Mouse (Mus musculus) heart, embryonic 15.5 days (tissue): ENCODE measurements around the gene Polr2j. TPM values are rescaled to one million over a fixed set of nuclear protein-coding genes. Genes with fewer than 3 reads are reported as not detected.
A peak's percentile ranks its signal among the peaks of the same experiment; 100 is the strongest.

ENCODE experiments used
- ATAC-seq: fragments of 200-750 bp; cut with Nextera tagmentation; replicated peaks from 2 replicates; pipeline ENCODE4 v1.8.0; 2017; ENCODE audit warnings: low read depth, moderate TSS enrichment; ENCODE audit not compliant: insufficient number of reproducible peaks, insufficient read depth, low FRiP score
- H3K27ac ChIP-seq: fragments of 300-500 bp; sonication (generic); 2 replicates; pipeline ENCODE4 v1.5.1; 2015; ENCODE audit warnings: mild to moderate bottlenecking, inconsistent platforms
- H3K27me3 ChIP-seq: fragments of 300-500 bp; sonication (generic); 2 replicates; pipeline ENCODE4 v1.6.1; 2015; ENCODE audit warnings: inconsistent platforms
- H3K36me3 ChIP-seq: fragments of 300-500 bp; sonication (generic); 2 replicates; pipeline ENCODE4 v1.6.1; 2015; ENCODE audit warnings: mild to moderate bottlenecking, inconsistent platforms
- H3K4me1 ChIP-seq: fragments of 300-500 bp; sonication (generic); replicated peaks from 2 replicates; pipeline ENCODE4 v1.6.1; 2015; ENCODE audit warnings: inconsistent platforms
- H3K4me2 ChIP-seq: fragments of 300-500 bp; sonication (generic); 2 replicates; pipeline ENCODE4 v1.6.1; 2015; ENCODE audit warnings: inconsistent platforms, mild to moderate bottlenecking, moderate library complexity
- H3K4me3 ChIP-seq: fragments of 300-500 bp; sonication (generic); 2 replicates; pipeline ENCODE4 v1.5.1; 2015; ENCODE audit warnings: mild to moderate bottlenecking, inconsistent platforms
- H3K9ac ChIP-seq: fragments of 300-500 bp; sonication (generic); 2 replicates; pipeline ENCODE4 v1.6.1; 2015; ENCODE audit warnings: mild to moderate bottlenecking, inconsistent platforms
- H3K9me3 ChIP-seq: fragments of 300-500 bp; sonication (generic); replicated peaks from 2 replicates; pipeline ENCODE4 v1.6.1; 2016; ENCODE audit warnings: inconsistent platforms
- WGBS: fragments of 180-500 bp; shearing (Covaris S2); methylation state at CpG from one replicate; pipeline ENCODE4 v1.1.7; 2015; ENCODE audit warnings: mixed read lengths; 5-methylcytosine and 5-hydroxymethylcytosine counted together
- polyA plus RNA-seq: library from polyadenylated mRNA; unstranded; fragments of >200 nt; fragmentation: Nextera tagmentation; extraction: Ambion mirVana; gene quantifications from 2 replicates; pipeline ENCODE4 v1.2.1, GENCODE M21; 2015

The Polr2j gene
- polyA plus RNA-seq, 1 experiment from 2014 or later = 135 TPM

DNA sequence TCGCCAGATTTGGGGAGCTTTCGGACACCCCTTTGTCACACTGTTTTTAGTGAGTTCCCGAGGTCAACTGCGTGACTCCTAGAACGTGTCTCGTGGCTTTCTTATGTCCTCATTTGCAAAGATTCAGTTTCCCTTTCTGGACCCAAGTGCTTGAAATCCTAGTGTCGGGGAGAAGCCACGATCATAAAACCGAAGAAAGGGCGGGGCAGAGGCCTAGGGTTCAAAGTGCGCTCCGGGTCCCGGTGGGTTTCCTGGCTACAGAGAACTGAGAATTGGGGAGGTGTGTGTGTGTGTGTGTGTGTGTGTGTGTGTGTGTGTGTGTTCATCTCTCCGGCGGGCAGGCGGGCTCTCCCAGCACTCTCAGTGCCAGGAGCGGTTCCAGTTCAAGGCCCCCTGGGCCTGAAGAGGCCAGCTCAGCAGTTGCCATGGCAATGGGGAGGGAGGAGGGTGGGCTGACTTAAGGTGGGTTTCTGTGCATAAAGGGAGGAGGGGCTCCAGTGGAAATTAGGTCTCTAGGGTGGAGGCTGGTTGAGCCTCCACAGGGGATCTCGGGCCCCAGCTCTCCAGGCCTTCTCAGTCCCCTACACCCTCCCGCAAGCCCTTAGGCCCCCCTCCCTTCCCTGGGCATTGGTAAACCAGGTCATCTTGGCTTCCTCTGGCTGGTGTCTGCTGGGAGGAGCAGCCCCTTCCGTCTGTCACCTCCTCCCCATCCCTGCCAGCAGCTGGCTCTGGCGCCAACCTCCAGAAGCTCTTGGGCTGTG, 31.4 kb upstream of the Polr2j start:
- 22% methylated on average over 21 of the region's 21 CpGs for WGBS
- peak overlapping the region; percentile 57 for H3K4me3 ChIP-seq
- no peak for ATAC-seq
- peaks cover 35% of the 10 kb centered on the region for H3K27me3 ChIP-seq
- H3K9ac ChIP-seq = no peak overlapping the region
- peak overlapping the region; percentile 93 for H3K4me2 ChIP-seq
- no peaks in the 10 kb centered on the region for H3K36me3 ChIP-seq
- H3K4me1 ChIP-seq = peaks cover 18% of the 10 kb centered on the region
- no peaks in the 10 kb centered on the region for H3K9me3 ChIP-seq
- H3K27ac ChIP-seq = no peak overlapping the region

DNA sequence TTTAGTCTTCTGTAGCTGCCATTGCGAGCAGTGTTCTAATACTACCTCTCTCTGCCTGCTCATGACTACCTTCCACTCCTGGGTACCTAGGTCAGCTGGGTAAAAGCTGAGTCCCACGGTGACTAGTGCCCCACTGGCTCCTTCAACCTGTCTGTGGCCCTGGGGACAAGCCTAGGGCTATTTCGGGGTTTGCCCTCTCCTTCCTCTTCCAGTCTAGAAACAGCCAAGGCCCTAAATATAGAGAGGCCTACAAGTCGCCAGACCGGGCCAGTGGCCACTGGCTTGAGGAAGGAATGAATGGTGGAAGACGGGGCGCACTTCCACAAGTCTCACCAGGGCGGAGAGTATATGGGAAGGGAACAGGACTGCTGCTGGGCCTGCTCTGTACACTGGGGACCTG, 30.1 kb upstream of the Polr2j start:
- no peak overlapping the region for H3K9ac ChIP-seq
- no peak overlapping the region for H3K4me3 ChIP-seq
- 83% methylated on average over 8 of the region's 8 CpGs for WGBS
- peaks cover 37% of the 10 kb centered on the region for H3K27me3 ChIP-seq
- no peak overlapping the region for H3K4me2 ChIP-seq
- no peak overlapping the region for H3K27ac ChIP-seq
- no peaks in the 10 kb centered on the region for H3K9me3 ChIP-seq
- ATAC-seq = no peak
- no peaks in the 10 kb centered on the region for H3K36me3 ChIP-seq
- peaks cover 18% of the 10 kb centered on the region for H3K4me1 ChIP-seq

DNA sequence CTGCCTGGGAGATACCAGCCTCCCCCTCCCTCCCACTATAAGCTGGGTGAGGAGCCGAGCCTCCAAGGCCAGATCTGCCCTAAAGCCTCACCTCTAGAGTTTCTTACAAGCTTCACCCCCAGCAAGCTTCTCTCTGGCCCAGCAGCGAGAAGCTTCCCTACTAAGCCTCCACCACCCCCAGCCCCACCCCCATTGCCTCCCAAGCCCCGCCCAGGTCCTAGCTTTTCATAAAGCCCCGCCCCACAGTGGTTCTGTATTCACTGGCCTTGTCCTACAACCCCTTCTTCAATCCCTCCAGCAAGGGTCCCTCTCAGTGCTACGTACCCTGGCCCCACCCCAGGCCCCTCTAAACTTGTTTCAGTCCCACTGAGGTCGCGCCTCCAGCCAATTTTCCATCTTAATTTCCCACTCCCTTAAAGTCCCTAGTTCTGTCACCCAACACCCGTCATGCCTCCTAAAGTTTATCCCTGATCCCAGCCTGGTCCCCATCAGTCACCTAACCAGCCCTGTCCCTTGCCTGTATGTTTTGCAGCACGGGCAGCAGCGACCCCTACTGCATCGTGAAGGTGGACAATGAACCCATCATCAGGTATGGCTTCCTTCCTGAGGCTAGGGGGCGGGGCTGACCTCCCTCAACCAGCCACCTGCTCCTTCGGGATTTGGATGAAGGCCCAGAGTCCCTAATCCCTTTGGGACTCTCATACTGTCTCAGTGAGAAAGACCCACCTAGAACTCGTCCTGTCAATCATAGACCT, 27.4 kb upstream of the Polr2j start:
- Histone ChIP-seq H3K9me3 (no peaks in the 10 kb centered on the region), H3K36me3 (no peaks in the 10 kb centered on the region), H3K4me3 (no peak overlapping the region), H3K4me2 (no peak overlapping the region), H3K27ac (no peak overlapping the region), H3K27me3 (peaks cover 41% of the 10 kb centered on the region), H3K9ac (no peak overlapping the region), H3K4me1 (peaks cover 11% of the 10 kb centered on the region)
- WGBS = 22% methylated on average over 14 of the region's 14 CpGs
- ATAC-seq = no peak

DNA sequence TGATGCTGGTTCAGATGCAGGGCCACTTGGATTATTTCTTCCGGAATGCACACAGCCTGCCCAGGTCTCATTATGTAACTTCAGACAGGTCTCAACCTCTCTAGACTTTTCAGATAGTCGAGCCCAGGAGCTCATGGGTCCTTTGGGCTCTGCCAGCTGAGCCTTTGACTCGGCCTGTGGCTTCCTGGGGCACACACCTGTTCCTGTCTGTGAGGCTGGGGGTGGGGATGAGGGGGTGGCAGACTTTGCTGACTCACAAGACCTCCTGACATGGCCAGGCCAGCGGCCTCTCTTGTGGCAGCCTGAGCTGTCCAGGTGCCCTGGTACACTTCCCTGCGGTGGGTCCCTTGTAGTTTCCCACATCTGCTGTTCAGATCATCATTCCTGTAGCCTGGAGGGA, 24.5 kb upstream of the Polr2j start:
- Histone ChIP-seq H3K27me3 (peaks cover 13% of the 10 kb centered on the region), H3K4me3 (no peak overlapping the region), H3K4me2 (no peak overlapping the region), H3K36me3 (no peaks in the 10 kb centered on the region), H3K9ac (no peak overlapping the region), H3K27ac (no peak overlapping the region), H3K9me3 (no peaks in the 10 kb centered on the region), H3K4me1 (no peaks in the 10 kb centered on the region)
- 61% methylated on average over 5 of the region's 5 CpGs for WGBS
- no peak for ATAC-seq

DNA sequence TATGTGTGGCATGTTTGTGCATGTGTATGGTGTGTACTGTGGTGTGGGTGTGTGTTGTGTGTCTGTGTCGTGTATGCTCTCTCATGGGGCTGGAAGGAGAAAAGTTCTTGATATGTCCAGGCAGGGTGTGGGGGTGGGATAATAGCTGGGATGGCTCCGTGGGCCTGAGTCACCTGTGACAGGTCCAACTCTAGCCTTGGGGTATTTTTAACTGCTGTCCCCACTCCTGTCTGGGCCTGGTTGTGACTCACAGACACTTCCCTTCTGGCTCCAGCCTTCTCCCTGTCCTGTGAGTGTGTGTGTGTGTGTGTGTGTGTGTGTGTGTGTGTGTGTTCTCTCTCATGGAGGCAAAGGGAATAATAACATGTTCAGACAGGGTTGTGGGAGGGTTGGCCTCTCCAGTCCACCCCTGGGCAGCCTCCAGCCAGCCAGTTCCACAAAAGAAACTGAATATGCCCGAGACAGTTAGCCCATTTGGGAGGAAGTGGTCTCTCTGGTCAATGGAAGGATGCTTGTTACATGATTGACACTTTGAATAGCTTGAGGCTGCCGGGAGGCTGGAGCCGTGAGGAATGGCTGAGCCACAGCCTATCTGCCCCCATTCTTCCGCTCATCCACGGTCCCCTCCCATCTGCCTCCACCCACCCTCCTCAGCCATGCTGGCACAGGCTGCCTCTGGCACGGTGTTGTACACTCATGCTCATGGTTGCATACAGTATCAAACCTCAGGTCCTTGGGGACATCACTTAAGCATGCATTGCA, 22.0 kb upstream of the Polr2j start:
- no peaks in the 10 kb centered on the region for H3K9me3 ChIP-seq
- H3K4me3 ChIP-seq = no peak overlapping the region
- H3K4me1 ChIP-seq = no peaks in the 10 kb centered on the region
- no peak overlapping the region for H3K4me2 ChIP-seq
- H3K27me3 ChIP-seq = peaks cover 5% of the 10 kb centered on the region; the same call in 1 of the 2 replicates
- ATAC-seq = no peak
- H3K27ac ChIP-seq = no peak overlapping the region
- 49% methylated on average over 8 of the region's 8 CpGs for WGBS
- H3K36me3 ChIP-seq = no peaks in the 10 kb centered on the region
- no peak overlapping the region for H3K9ac ChIP-seq

DNA sequence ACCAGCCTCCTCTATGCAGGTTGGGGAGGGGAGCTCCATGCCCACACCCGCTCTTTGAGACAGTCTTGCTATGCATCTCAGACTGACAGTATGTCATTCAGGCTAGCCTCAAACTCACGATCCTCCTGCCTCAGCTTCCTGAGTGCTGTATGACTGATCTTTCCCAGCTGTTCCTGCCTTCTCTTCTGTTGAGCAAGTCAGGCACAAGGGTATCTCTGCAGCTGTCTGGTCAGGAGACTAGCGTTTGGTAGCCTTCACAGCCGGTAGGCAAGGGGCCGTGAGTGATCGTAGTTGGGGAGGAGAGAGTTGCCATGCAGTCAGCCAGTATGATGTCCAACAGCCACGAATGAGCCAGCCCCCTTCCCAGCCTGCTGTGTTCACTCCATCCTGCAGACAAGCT, 21.3 kb upstream of the Polr2j start:
- no peak for ATAC-seq
- Histone ChIP-seq H3K27me3 (peaks cover 5% of the 10 kb centered on the region; the same call in 1 of the 2 replicates), H3K4me2 (no peak overlapping the region), H3K4me1 (no peaks in the 10 kb centered on the region), H3K9ac (no peak overlapping the region), H3K4me3 (no peak overlapping the region), H3K27ac (no peak overlapping the region), H3K36me3 (no peaks in the 10 kb centered on the region), H3K9me3 (no peaks in the 10 kb centered on the region)
- WGBS = 65% methylated on average over 7 of the region's 7 CpGs

DNA sequence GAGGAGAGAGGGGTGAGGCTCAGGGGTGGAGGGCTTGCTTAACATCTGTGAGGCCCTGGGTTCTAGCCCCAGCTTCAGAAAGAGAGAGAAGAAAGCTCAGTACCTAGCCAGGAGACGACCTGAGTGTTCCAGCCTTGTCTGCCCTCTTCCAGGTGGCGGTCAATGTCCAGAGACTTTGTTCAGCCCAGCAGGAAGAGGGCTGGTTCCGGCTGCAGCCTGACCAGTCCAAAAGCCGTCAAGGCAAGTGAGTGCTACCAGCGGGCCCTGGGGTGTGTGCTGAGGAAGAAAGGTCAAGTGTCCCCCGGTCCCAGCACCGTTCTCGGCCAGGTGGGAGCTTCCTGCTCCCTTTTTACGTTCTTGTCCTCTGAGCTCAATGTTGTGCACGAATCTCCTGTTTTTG, 17.9 kb upstream of the Polr2j start:
- Histone ChIP-seq H3K4me3 (no peak overlapping the region), H3K36me3 (no peaks in the 10 kb centered on the region), H3K9me3 (no peaks in the 10 kb centered on the region), H3K27me3 (peaks cover 28% of the 10 kb centered on the region), H3K27ac (no peak overlapping the region), H3K4me1 (peaks cover 9% of the 10 kb centered on the region), H3K9ac (no peak overlapping the region), H3K4me2 (no peak overlapping the region)
- ATAC-seq = no peak
- 73% methylated on average over 10 of the region's 10 CpGs for WGBS

DNA sequence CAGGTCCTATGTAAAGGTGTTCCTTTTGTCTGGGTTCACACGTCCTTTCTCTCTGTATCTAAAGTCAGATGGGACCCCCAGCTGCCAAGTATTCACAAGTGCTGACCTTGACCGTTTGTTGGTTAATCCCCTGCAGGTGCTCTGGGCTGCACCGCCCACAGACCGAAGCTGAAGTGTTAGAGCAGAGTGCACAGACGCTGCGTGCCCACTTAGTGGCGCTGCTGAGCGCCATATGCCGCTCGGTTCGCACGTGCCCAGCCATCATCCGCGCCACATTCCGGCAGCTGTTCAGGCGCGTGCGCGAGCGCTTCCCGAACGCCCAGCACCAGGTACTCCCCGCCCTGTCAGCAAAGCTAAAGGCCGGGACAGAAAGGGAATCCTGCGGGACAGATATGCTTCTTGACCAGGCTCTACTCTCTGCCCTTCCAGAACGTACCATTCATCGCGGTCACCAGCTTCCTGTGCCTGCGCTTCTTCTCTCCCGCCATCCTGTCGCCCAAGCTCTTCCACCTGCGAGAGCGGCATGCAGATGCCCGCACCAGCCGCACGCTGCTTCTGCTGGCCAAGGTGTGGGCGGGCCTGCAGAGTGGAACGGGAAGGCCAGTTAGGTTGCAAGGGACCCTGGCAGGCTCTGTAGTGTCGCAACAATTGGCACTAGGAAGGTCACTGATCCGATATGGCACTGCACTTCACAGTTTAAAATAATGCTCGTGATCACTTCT, 14.2 kb upstream of the Polr2j start:
- H3K36me3 ChIP-seq = no peaks in the 10 kb centered on the region
- H3K4me3 ChIP-seq = peak overlapping the region; percentile 45
- H3K9ac ChIP-seq = peak overlapping the region; percentile 43; the same call in 1 of the 2 replicates
- H3K9me3 ChIP-seq = no peaks in the 10 kb centered on the region
- no peak overlapping the region for H3K27ac ChIP-seq
- ATAC-seq = peak; percentile 60
- peaks cover 29% of the 10 kb centered on the region for H3K27me3 ChIP-seq
- H3K4me2 ChIP-seq = peak overlapping the region; percentile 80
- peaks cover 9% of the 10 kb centered on the region for H3K4me1 ChIP-seq
- 5% methylated on average over 41 of the region's 41 CpGs for WGBS

DNA sequence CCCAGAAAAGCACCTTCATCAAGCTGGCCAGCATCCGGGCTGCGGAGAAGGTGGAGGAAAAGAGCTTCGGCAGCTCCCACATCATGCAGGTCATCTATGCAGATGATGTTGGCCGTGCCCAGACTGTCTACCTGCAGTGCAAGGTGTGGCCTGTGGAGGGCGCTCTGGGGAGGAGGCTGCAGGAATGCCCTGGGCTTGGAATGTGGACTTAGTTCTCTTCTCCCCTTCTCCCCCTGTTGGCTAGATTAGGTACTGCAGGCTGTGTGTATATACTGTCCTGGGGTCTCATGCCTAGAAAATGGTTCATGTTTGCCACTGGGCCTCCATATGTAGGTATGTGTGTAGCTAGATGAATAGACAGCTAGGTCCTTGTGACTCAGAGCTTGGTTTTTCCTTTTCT, 11.9 kb upstream of the Polr2j start:
- Histone ChIP-seq H3K36me3 (no peaks in the 10 kb centered on the region), H3K9ac (no peak overlapping the region), H3K27me3 (peaks cover 29% of the 10 kb centered on the region), H3K27ac (no peak overlapping the region), H3K9me3 (no peaks in the 10 kb centered on the region), H3K4me2 (no peak overlapping the region), H3K4me3 (no peak overlapping the region), H3K4me1 (peaks cover 9% of the 10 kb centered on the region)
- ATAC-seq = no peak
- 81% methylated on average over 5 of the region's 5 CpGs for WGBS

DNA sequence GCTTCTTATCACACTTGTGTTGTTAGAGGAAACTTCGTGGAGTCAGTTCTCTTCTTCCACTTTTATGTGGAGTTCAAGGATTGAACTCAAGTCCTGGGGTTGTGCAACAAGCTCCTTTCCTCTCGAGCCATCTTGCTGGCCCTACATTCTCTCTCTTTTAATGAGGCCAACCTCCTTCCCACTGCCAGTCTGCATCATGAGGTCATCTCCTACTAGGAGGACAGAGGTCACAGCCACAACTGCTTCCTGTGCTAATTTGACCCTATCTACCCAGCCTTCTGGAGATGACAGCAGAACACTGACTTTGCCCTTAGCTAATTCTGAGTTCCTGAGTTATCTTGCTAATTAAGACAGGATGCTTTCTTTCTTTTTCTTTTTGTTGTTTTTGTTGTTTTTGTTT, 7.9 kb upstream of the Polr2j start:
- no peak overlapping the region for H3K27ac ChIP-seq
- WGBS = 35% methylated on average over 2 of the region's 2 CpGs
- H3K4me2 ChIP-seq = no peak overlapping the region
- no peaks in the 10 kb centered on the region for H3K36me3 ChIP-seq
- ATAC-seq = no peak
- 0 out of 2 replicates have a peak, but pooled peaks cover under 1% of the 10 kb centered on the region for H3K27me3 ChIP-seq
- H3K9me3 ChIP-seq = no peaks in the 10 kb centered on the region
- H3K4me1 ChIP-seq = no peaks in the 10 kb centered on the region
- H3K9ac ChIP-seq = no peak overlapping the region
- no peak overlapping the region for H3K4me3 ChIP-seq

DNA sequence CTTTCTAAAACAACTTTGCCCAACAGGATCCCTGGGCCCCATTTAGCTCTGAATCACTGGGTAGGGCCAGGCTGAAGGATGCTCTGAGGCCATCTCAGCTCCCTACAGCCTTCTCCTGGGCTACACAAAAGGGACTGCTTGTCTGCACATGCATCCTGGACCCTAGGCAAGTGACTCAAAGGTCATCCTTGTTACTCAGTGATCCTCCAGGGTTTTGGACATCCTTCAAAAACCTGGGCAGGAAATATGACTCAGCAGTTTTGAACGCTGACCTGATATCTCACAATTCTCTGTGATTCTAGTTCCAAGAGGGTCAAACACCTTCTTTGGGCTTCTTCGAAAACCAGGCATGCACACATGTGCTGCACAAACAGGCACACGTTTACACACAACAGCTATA, 7.4 kb upstream of the Polr2j start:
- Histone ChIP-seq H3K4me1 (no peaks in the 10 kb centered on the region), H3K4me3 (no peak overlapping the region), H3K4me2 (no peak overlapping the region), H3K27me3 (no peaks in the 10 kb centered on the region), H3K9ac (no peak overlapping the region), H3K9me3 (no peaks in the 10 kb centered on the region), H3K27ac (no peak overlapping the region), H3K36me3 (no peaks in the 10 kb centered on the region)
- no peak for ATAC-seq
- WGBS = 64% methylated on average over 3 of the region's 3 CpGs
